Mouse (Mus musculus): ENCODE results near the gene Pid1. TPM values are rescaled to one million over a fixed set of nuclear protein-coding genes. Genes with fewer than 3 reads are reported as not detected.

Pid1 gene
- 5.8 and 9.2 TPM in 2 replicates for polyA plus RNA-seq (2015; fragmentation: Nextera tagmentation; extraction: Ambion mirVana)

DNA sequence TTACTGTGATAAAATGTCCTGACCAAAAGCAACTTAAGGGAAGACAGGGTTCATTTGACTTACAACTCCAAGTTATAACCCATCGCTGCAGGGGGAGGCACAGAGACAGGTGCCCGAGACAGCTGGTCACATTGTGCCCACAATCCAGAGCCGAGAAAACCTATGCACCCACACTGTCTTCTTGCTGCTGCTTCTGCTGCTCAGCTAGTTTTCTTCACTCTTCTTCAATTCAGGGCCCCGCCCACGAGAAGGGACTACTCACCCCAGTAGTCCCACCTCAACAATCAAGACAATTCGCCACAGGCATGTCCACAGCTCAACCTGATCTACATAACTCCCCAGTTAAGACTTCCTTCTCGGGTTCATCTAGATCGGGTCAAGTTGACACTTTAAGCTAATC is at the start of gene Pid1:
TSS of gene Pid1 (minus strand) at position 214 of the 400 bp plus-strand sequence.

All from spleen, postnatal 0 days (tissue).